Mouse (Mus musculus): ENCODE results near the gene Tbata.

DNA sequence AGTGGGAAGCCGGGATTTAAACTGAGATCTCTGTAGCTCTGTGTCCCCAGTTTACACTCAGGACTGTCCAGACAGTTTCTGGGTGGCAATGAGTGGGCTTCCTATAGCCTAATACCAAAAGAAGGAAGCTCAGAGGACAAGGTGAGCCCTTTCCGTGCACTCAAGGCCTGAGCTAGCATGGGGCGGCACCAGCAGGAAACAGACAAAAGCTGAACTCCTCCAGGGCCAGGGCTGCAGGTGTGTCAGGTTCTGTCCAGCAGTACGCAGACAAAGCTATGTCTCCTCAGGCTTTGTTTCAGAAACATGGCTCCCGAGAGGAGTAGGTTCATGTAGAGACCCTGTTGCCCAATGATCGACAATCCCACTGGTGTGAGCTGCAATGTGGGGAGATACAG is 65.6 kb downstream of the Tbata start:
- TF ChIP-seq CTCF (IDR thresholded peaks at IDR 0.05; ENCODE audit: low read depth), result no peak
- TF ChIP-seq EP300 (IDR thresholded peaks at IDR 0.05; ENCODE audit: low read depth), result no peak

Data from liver, embryonic 14.5 days (tissue).